Mouse (Mus musculus): ENCODE results near the gene Ranbp3.

GRCm38 (mm10) chr17:56758132-56758531 is 85.0 kb downstream of the Ranbp3 start:
- TF ChIP-seq CTCF (IDR thresholded peaks at IDR 0.05; ENCODE audit: control insufficient read depth, insufficient read depth, insufficient replicate concordance, low read depth, low read length), result peak; percentile 54; the same call in 1 of the 2 replicates
- no peak for TF ChIP-seq POLR2A (IDR thresholded peaks at IDR 0.05; ENCODE audit: control insufficient read depth, low read depth, low read length)
